Mouse (Mus musculus) embryo, embryonic 10 days (tissue): ENCODE measurements at regions not wholly inside any gene's neighbourhood (a gene's known extent, or its start where the extent isn't known, plus 50 kb on each side); places are given as distances from the start of the nearest gene placed in this dataset.
"Not testable (repeated sequence)": the region's sequence is repeated elsewhere in the genome, so short reads cannot be mapped to it uniquely, and the experiment has no call there.

ENCODE experiments used
- DNase-seq: peaks from one replicate; pipeline ENCODE4 v3.0.0-alpha.2; 2015; ENCODE audit warnings: low spot score

GRCm38 (mm10) chr9:6845281-6845680, 339.0 kb downstream of the Dync2h1 start:
- not testable (repeated sequence) for DNase-seq

- peak; percentile 7 for DNase-seq
Observed at GRCm38 (mm10) chr9:6834936-6835335, 349.3 kb downstream of the Dync2h1 start.

- DNase-seq, result no peak
Observed at GRCm38 (mm10) chr9:6834470-6834869, 349.8 kb downstream of the Dync2h1 start.

DNA sequence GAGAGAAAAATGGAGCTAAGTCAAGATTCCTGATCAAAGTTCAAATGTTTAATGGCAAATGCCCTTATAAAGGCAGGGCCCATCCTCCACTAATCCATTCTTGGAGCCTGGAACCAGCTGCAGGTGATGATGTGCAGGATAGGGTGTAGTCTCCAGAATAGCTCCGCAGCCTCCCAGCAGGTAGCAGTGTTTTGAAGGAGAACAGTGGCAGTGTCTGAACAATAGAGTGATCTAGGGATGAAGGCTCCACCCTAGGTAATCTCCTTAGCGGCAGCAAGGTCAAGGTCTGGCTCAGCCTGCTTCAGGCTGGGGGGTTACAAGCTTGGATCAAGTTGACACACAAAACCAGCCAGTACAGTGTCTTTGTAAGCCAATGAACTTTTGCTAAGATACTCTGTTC, 351.4 kb downstream of the Dync2h1 start:
- DNase-seq, result no peak

DNA sequence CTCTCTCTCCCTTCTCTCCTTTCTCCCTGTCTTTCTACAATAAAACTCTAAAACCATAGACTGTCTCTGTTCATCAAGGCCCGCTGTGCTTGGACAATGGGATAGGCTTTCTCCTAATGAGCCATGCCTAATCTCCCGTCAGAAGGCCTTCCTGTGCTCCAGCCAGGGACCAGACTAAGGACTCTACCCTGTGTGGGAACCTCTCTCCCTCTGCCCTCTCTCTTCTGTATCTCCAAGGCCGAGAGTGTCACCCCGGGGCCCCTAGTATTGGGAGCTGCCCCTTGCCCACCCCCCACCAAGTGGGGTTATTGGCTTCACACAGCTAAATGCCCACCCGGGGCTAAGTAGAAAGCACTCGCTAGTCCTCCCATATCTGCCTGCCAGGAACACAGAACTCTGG, 352.6 kb downstream of the Dync2h1 start:
- DNase-seq, result not testable (repeated sequence)

GRCm38 (mm10) chr9:6826581-6826980, 357.7 kb downstream of the Dync2h1 start:
- no peak for DNase-seq

DNA sequence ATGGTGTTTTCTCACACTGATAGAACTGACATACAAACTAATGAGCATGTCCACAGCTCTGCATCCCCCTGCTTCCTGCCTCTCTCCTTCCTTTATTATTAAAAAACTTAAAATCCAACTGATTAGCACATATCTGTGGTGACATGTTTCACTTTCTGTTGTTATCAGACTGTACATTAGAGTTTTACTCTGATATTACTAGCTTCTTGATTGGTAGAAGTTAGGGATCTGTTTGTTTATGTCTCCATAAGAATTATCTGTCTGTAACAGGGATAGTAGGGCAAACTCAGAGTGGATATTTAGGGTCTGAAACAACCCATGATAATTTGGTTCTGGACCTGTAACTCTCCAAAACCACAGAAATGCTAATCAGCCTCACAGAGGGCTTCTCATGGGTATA, 358.6 kb downstream of the Dync2h1 start:
- DNase-seq, result no peak

DNA sequence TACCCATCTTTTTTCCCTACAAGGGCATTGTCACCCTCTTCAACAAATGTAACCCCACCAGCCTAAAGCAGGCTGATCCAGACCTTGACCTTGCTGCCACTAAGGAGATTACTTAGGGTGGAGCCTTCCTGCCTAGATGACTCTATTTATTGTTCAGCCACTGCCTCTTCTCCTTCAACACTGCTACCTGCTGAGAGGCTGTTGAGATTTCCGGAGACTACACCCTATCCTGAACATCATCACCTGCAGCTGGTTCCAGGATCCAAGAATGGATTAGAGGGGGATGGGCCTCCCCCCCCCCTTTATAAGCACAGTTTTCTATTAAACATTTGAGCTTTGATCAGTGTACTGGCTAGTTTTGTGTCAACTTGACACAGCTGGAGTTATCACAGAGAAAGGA, 360.3 kb downstream of the Dync2h1 start:
- DNase-seq, result not testable (repeated sequence)

DNA sequence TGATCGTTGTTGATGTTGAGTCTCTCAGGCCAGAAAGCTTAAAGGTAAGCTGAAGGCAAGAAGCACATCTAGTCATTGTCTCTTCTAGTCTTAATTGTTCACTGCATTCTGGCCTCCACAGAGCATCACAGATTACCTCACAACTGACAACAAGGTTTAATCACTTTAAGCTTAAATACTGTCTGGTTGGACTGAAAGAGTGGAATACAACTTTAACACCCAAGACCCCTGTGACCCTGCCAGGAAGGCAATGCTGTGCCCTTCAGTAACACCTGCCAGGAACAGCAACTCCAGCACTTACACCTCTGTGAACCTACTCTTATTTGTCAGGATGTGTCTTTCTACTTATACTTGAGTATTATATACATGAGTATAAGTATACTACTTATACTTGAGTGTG, 360.7 kb downstream of the Dync2h1 start:
- no peak for DNase-seq

DNA sequence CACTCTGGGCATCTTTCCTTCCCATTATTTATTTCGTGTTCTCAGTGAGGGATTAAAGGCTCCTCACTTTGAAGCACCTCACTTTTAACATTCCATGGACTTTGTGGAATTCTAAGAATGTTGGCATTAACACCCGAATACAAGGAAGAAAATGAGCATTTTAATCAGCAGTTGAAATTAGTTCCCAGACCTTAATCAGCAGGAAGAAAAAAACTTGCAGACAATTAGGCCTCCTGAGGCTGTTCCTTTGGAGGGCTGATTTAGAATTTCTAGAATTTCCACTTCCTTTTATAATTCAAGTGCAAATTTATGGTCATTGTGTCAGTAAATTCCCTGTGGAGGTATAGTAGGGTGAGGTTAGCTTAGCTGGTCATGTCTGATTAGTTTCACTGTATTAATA, 407.6 kb downstream of the Dync2h1 start:
- no peak for DNase-seq

DNA sequence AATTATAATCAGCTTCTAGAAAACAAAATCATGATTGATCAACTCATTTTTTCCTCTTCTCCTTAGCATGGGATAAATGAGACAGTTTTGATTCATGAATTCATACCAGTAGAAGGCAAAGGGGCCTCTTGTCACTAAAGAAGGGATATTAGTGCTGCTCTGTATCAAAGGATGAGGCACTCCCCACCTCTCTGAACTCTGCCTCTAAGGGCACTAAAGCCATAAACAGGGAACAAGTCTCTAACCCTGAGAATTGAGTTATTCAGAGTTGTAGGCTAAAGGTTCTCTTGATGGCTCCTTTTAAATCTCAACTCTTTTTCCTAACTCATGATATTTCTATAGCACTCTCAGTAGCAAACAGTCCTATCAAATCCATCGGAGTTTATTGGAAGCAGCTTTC, 442.8 kb downstream of the Dync2h1 start:
- no peak for DNase-seq

DNA sequence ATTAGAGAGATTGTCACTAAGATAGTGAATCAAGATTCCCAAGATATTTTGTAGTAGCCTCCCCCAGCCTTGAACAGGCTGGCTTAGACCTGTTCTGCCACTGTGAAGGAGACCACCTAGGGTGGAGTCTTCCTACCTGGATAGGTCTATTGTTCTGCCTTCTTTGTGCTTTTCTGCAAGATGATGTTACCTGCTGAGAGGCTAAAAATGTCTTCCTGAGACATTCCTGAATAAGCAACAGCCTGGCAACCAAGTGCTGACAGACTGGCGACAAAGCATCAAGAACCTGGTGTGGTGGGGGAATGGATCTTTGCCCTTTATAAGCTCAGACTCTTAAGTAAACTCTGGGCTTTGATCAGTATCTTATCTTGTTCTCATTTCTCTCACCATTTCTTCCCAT, 447.8 kb downstream of the Dync2h1 start:
- no peak for DNase-seq

DNA sequence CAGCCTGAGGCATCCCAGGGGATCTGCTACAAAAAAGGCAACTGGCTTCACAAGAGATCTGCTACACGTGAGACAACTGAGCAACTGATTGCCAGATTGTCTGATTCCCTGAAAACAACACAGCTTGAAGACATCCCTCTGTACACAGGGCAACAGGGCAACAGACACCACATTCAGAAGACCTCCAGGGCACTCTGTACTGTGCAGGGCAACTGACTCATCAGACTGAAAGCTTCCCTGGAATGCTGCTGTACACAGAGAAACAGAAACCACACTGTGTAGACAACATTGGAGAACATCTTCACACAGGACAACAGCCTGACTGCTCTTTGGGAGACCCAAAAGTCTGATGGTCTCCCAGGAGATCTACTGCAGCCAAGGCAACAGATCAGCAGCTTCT, 456.8 kb upstream of the Ddi1 start:
- DNase-seq, result no peak

DNA sequence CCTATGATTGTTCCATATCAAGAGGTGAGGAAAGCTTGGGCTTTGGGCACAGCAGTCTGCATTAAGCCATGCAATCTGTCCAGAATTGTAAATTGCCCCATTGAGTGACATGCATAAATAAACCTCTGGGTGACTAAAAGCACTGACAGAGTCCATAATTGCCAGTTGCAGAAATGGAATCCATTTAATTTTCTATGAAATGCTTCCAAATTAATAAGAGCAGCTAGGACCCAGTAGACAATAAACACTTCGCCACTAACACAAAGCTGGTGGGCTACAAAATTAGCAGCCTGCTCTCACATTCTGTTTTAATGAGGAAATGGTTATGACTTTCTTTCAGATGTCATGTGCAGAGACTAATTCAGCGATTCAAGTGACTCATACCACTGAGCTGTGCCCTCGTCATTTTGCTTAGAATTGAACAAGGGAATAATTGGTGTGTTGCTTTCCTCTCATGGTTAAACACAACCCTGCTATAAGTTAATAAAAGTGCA, 407.6 kb upstream of the Ddi1 start:
- no peak for DNase-seq

- peak; percentile 78 for DNase-seq
Observed at GRCm38 (mm10) chr9:6668001-6668969, 398.6 kb upstream of the Ddi1 start.

DNA sequence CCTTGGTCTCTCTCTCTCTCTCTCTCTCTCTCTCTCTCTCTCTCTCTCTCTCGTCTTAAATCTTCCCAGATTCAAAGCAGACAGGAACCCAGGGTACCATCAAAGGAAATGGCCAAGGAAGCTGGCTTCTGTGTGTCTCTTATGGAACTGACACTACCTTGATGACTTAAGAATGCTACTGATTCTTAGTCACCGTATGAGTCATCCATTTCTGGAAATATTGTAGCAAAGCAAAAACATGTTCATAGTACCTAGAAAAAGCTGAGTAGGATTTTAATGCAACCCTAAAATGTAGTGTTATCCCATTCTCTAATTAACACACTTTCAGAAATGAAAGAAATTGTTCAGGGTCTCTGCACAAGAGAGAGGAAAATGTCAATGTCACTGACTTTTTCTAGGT, 396.0 kb upstream of the Ddi1 start:
- no peak for DNase-seq

DNA sequence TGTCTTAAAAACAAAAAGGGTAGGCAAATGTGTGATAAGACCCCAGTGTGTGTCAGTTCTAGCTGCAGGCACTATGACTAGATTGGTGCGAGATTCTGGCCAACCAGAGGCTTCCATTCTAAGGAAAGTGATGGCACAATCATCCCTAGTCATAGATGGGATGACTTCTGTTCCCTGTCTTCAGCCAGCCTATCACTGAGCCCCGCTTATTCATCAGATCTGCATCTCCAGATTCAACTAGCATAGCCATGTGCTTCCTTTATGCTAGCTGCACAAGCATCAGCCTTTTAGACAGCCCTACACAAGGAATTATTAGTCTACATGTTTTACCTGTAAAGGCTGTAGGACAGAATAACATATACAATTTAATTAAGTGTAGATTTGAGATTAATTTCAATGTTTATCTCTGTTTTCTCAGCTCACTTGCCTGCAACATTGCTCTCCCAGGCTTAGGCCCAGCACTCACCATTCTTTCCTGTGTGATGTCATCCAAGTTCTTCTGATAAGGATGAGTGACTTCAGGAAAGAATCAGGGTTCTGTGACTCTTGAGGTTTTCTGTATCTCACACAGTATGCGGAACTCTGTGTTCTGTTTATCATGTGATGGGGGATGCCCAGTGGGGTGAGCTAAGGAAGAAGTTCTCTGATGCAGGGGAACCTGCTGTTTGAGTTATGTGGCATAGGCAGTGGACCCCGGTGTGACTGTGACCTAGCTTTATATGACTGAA, 382.8 kb upstream of the Ddi1 start:
- DNase-seq, result no peak

- no peak for DNase-seq
Observed at GRCm38 (mm10) chr9:6651572-6652236, 382.1 kb upstream of the Ddi1 start.

DNA sequence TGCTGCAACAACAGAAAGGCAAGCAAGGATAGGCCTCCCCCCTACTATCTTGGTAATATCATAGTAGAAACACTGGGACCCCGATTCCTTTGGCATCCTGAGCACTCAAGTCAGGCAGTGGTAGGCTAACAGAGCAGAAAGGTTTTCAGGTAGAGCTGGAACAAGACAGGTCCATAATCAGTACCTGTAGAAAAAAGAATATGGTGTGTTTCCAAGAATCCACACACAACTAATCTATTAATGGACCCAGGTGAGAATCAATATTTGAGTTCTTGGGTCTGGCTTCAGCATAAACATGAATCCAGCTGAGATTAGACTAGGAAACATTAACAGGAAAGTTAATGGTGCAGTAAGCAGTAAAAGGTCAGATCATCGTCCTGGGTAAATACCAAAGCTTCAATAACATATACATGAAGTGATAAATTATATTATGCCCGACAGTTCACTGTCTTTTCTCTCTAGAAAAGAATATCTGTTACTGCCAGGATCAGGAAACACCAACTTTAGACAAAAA, 376.2 kb upstream of the Ddi1 start:
- DNase-seq, result no peak

- DNase-seq, result no peak
Observed at GRCm38 (mm10) chr9:6645321-6645720, 375.7 kb upstream of the Ddi1 start.

- no peak for DNase-seq
Observed at GRCm38 (mm10) chr9:6617155-6617554, 347.5 kb upstream of the Ddi1 start.

DNA sequence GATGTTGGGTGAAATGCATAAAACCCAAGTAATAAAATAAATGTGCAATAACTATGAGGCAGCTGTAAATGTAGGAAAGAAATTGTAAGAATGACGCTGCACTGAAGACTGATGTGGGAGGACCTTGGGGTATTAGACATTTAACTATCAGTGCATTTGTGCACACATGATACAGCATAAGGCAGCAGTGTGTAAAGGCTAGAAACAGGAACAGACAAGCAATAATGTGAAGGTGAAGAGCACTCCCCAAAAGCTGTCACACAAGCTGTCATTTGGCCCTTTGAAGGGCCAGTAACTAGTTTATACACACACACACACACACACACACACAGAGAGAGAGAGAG, 339.6 kb upstream of the Ddi1 start:
- DNase-seq, result no peak
